Mouse (Mus musculus) liver, embryonic 14.5 days (tissue): ENCODE data around the gene Phospho2. TPM values are rescaled to one million over a fixed set of nuclear protein-coding genes. Genes with fewer than 3 reads are reported as not detected.
"Not testable (repeated sequence)": the region's sequence is repeated elsewhere in the genome, so short reads cannot be mapped to it uniquely, and the experiment has no call there.

Experiments used
- ATAC-seq: fragments of 200-750 bp; cut with Nextera tagmentation; 2 replicates; pipeline ENCODE4 v1.8.0; 2017; ENCODE audit warnings: moderate number of reproducible peaks, mild to moderate bottlenecking, moderate library complexity; ENCODE audit not compliant: insufficient read depth
- DNase-seq, 3 experiments: peaks; one replicate each; pipeline ENCODE4 v3.0.0-alpha.2; 2012 to 2013; ENCODE audit warnings: low read depth in 3 of 3, low spot score in 3 of 3
- H3K27ac ChIP-seq: fragments of 300-500 bp; sonication (generic); 2 replicates; pipeline ENCODE4 v1.5.1; 2014; ENCODE audit warnings: moderate library complexity, mild to moderate bottlenecking, control low read depth, inconsistent platforms
- H3K27me3 ChIP-seq: fragments of 300-500 bp; sonication (generic); 2 replicates; pipeline ENCODE4 v1.6.1; 2014; ENCODE audit warnings: mild to moderate bottlenecking, low read length, moderate library complexity; ENCODE audit not compliant: control insufficient read depth, insufficient read depth
- H3K36me3 ChIP-seq: fragments of 300-500 bp; sonication (generic); replicated peaks from 2 replicates; pipeline ENCODE4 v1.6.1; 2014; ENCODE audit warnings: low read depth; ENCODE audit not compliant: control insufficient read depth, insufficient read depth
- H3K4me1 ChIP-seq, 2 experiments: fragments of 200-500 bp in 1 of 2; fragments of 300-500 bp in 1 of 2; sonication (generic) in 1 of 2; replicated peaks; 2 replicates each; pipeline ENCODE4 v1.6.1; 2012 to 2014; ENCODE audit warnings: antibody characterized with exemption in 1 of 2, inconsistent platforms in 1 of 2, low read length in 1 of 2; ENCODE audit not compliant: control insufficient read depth in 2 of 2, insufficient read depth in 2 of 2
- H3K4me2 ChIP-seq: fragments of 300-500 bp; sonication (generic); 2 replicates; pipeline ENCODE4 v1.6.1; 2014; ENCODE audit warnings: low read depth, mild to moderate bottlenecking, control low read depth, moderate library complexity
- H3K4me3 ChIP-seq, 2 experiments: fragments of 200-500 bp in 1 of 2; fragments of 300-500 bp in 1 of 2; sonication (generic) in 1 of 2; 2 replicates each; pipeline ENCODE4 v1.5.1; 2012 to 2014; ENCODE audit warnings: low read depth in 2 of 2, low read length in 2 of 2, mild to moderate bottlenecking in 2 of 2, control low read depth in 1 of 2, inconsistent platforms in 1 of 2, moderate library complexity in 1 of 2; ENCODE audit not compliant: insufficient read depth in 1 of 2
- H3K9ac ChIP-seq: fragments of 300-500 bp; sonication (generic); replicated peaks from 2 replicates; pipeline ENCODE4 v1.6.1; 2014; ENCODE audit warnings: mild to moderate bottlenecking, control low read depth, moderate library complexity
- H3K9me3 ChIP-seq: fragments of 300-500 bp; sonication (generic); 2 replicates; pipeline ENCODE4 v1.6.1; 2016; ENCODE audit warnings: low read length, mixed read lengths; ENCODE audit not compliant: control insufficient read depth
- CTCF ChIP-seq: IDR thresholded peaks from 2 replicates; pipeline ENCODE4 v1.5.1; 2016; ENCODE audit warnings: antibody characterized with exemption, low read depth, control low read depth
- EP300 ChIP-seq: IDR thresholded peaks from 2 replicates; pipeline ENCODE4 v1.6.1; 2016; ENCODE audit warnings: antibody characterized with exemption, low read depth
- WGBS: fragments of 180-500 bp; shearing (Covaris S2); extraction: QIAGEN DNeasy Blood & Tissue Kit; methylation state at CpG from one replicate; pipeline ENCODE4 v1.1.7; 2014; ENCODE audit not compliant: insufficient replicate concordance; 5-methylcytosine and 5-hydroxymethylcytosine counted together
- polyA plus RNA-seq, 2 experiments: library from polyadenylated mRNA; depleted of rRNA in 1 of 2; stranded (reverse) in 1 of 2; unstranded in 1 of 2; fragments of >200 nt; fragmentation: Nextera tagmentation in 1 of 2; extraction: Ambion mirVana in 1 of 2; gene quantifications; 2 replicates each; pipeline versions ENCODE4 v1.2.1 to v1.2.3; 2012 to 2014

Phospho2 gene
- polyA plus RNA-seq, 2 experiments, result 9.2 to 14.8 TPM

DNA sequence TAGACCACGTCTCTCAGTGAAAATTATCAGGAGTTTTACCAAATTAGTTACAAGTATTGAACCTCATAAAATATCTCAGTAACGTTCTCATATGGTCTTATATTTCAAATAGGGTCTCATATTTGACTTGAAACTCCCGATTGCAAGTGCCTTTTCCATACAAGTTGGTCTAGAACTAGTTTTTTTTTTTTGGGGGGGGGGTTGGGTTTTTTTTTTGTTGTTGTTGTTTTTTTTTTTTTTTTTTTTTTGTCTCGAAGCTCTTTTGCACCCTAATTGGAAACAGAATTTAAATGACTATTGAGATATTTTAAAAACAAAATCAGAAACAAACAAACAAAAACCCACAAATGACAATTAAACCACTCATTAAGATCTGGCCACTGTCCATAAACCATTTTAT is 1.3 kb downstream of the Phospho2 start:
- no peak for ATAC-seq
- no peak overlapping the region for H3K27ac ChIP-seq
- peak overlapping the region in 1 of 2 experiments; percentile 71; a peak in 1 of 4 replicates for H3K4me3 ChIP-seq
- H3K27me3 ChIP-seq, result no peaks in the 10 kb centered on the region
- no peaks in the 10 kb centered on the region for H3K9me3 ChIP-seq
- no peak for DNase-seq
- TF ChIP-seq EP300 (no peak), CTCF (no peak)
- H3K4me2 ChIP-seq, result peak overlapping the region; percentile 96
- no peak overlapping the region for H3K9ac ChIP-seq
- WGBS, result 38% methylated on average over 4 of the region's 4 CpGs
- H3K4me1 ChIP-seq, result peaks cover 4% of the 10 kb centered on the region in 2 experiments
- peaks cover 9% of the 10 kb centered on the region for H3K36me3 ChIP-seq

GRCm38 (mm10) chr2:69802911-69803312 is 13.5 kb downstream of the Phospho2 start:
- H3K4me1 ChIP-seq, result peaks cover 3 to 23% of the 10 kb centered on the region in 2 experiments; a peak in 3 of 4 replicates
- DNase-seq (peak; percentile 64 to 70 (median 65)), ATAC-seq (peak; percentile 91)
- no peaks in the 10 kb centered on the region for H3K9me3 ChIP-seq
- H3K27me3 ChIP-seq, result no peaks in the 10 kb centered on the region
- peak overlapping the region; percentile 17; the same call in 1 of the 2 replicates for H3K27ac ChIP-seq
- no peaks in the 10 kb centered on the region for H3K36me3 ChIP-seq
- WGBS, result 17% methylated on average over 5 of the region's 5 CpGs
- peak overlapping the region; percentile 40 to 44; a peak in 3 of 4 replicates for H3K4me3 ChIP-seq
- TF ChIP-seq CTCF (peak; percentile 98), EP300 (no peak; the same call in 1 of the 2 replicates)
- peak overlapping the region; percentile 23 for H3K9ac ChIP-seq
- H3K4me2 ChIP-seq, result peak overlapping the region; percentile 64

DNA sequence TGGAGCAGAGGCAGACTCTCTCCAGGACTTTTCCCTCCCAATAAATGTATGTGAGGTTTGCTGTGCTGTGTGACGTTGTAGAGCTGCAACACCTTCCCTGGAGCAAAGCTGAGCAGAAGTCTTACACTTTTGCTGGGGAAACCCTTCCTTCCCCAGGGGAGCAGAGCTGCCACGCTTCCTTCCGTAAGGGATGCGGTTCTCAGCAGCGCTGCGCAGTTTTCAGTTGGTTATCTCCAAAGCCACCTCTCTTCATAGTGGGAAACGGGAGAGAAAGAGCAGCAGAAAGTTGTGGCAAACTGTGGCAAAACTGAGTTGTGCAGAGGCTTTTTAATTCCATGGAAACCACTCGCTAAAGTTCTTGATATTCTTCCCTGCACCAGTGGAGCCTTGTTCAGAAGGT is 14.3 kb downstream of the Phospho2 start:
- Histone ChIP-seq H3K27ac (no peak overlapping the region), H3K4me2 (peak overlapping the region; percentile 64), H3K9ac (no peak overlapping the region; the same call in 1 of the 2 replicates), H3K9me3 (no peaks in the 10 kb centered on the region), H3K4me3 (peak overlapping the region in 1 of 2 experiments; percentile 24; a peak in 1 of 4 replicates), H3K36me3 (no peaks in the 10 kb centered on the region), H3K27me3 (no peaks in the 10 kb centered on the region), H3K4me1 (peaks cover 3 to 23% of the 10 kb centered on the region in 2 experiments; a peak in 3 of 4 replicates)
- no peak for DNase-seq
- WGBS, result 46% methylated on average over 8 of the region's 8 CpGs
- no peak for TF ChIP-seq EP300
- no peak for ATAC-seq

- H3K9ac ChIP-seq, ATAC-seq, H3K27me3 ChIP-seq, H3K36me3 ChIP-seq, H3K9me3 ChIP-seq, H3K27ac ChIP-seq, H3K4me3 ChIP-seq, H3K4me2 ChIP-seq, DNase-seq: not testable (repeated sequence)
- H3K4me1 ChIP-seq, result peaks cover 3 to 23% of the 10 kb centered on the region in 2 experiments; a peak in 3 of 4 replicates
- 46% methylated on average over 8 of the region's 9 CpGs for WGBS
Observed at GRCm38 (mm10) chr2:69804663-69805062, 15.2 kb downstream of the Phospho2 start.

DNA sequence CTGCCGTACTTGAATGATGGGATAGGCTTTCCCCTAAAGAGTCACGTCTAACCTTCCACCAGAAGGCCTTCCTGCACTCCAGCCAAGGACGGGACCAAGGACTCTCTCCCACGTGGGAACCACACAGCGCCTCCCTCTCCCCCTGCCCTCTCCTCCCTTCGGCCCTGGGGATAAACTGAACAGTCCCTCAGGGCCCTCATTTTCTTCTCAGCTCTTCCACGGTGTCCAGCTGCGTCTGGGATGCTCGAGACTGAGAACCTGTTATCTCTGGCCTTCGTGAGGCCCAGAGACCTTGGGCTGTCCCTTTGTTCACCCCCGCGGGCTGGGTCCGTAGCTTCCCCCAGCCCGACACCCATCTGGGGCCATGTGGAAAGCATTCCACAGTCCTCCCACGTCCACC is 20.7 kb downstream of the Phospho2 start:
- Histone ChIP-seq H3K9me3 (no peaks in the 10 kb centered on the region), H3K36me3 (no peaks in the 10 kb centered on the region), H3K4me3 (no peak overlapping the region), H3K4me2 (no peak overlapping the region), H3K27ac (no peak overlapping the region), H3K4me1 (peaks cover 4 to 14% of the 10 kb centered on the region in 2 experiments; a peak in 3 of 4 replicates), H3K27me3 (no peaks in the 10 kb centered on the region), H3K9ac (no peak overlapping the region)
- DNase-seq, result no peak
- WGBS, result 63% methylated on average over 15 of the region's 15 CpGs
- no peak for TF ChIP-seq CTCF
- no peak for TF ChIP-seq EP300
- ATAC-seq, result no peak

DNA sequence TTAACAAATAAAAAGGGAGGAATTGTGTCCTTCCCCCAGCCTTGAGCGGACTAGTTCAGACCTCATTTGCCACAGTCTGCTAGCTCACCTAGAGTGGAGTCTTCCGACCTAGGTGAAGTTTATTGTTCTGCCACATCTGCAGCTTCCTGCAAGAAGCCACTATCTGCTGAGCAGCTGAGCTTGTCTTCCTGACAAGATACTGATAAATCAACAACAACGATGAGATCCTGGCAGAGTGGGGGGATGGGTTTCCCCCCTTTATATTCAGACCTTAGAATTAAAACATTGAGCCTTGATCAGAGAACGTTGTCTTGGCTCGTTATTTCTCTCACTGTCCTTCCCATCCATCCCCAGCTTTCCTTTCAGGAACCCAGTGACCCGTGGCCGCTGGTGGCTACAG is 21.9 kb downstream of the Phospho2 start:
- not testable (repeated sequence) for H3K4me2 ChIP-seq, H3K27me3 ChIP-seq, H3K4me3 ChIP-seq, H3K9ac ChIP-seq, H3K27ac ChIP-seq, ATAC-seq, H3K36me3 ChIP-seq, DNase-seq, H3K9me3 ChIP-seq
- peaks cover 8 to 17% of the 10 kb centered on the region in 2 experiments; a peak in 3 of 4 replicates for H3K4me1 ChIP-seq
- 35% methylated on average over 7 of the region's 7 CpGs for WGBS
